Mouse (Mus musculus) liver, embryonic 11.5 days (tissue): ENCODE data around the gene Map1b. TPM values are rescaled to one million over a fixed set of nuclear protein-coding genes. Genes with fewer than 3 reads are reported as not detected.

Experiments
- ATAC-seq: fragments of 200-750 bp; cut with Nextera tagmentation; replicated peaks from 2 replicates; pipeline ENCODE4 v1.8.0; 2017; ENCODE audit warnings: moderate number of reproducible peaks, mild to moderate bottlenecking, moderate TSS enrichment, moderate library complexity; ENCODE audit not compliant: low FRiP score
- DNase-seq: peaks from one replicate; pipeline ENCODE4 v3.0.0-alpha.2; 2017; ENCODE audit warnings: low spot score
- H3K27ac ChIP-seq: fragments of 300-500 bp; sonication (generic); 2 replicates; pipeline ENCODE4 v1.5.1; 2014; ENCODE audit warnings: mild to moderate bottlenecking, low read depth, low read length, control low read depth
- H3K27me3 ChIP-seq: fragments of 300-500 bp; sonication (generic); replicated peaks from 2 replicates; pipeline ENCODE4 v1.6.1; 2014; ENCODE audit warnings: low read length, mixed read lengths; ENCODE audit not compliant: control insufficient read depth, insufficient read depth
- H3K36me3 ChIP-seq: fragments of 300-500 bp; sonication (generic); 2 replicates; pipeline ENCODE4 v1.6.1; 2014; ENCODE audit warnings: mild to moderate bottlenecking, low read length, moderate library complexity, mixed read lengths; ENCODE audit not compliant: control insufficient read depth, insufficient read depth
- H3K4me1 ChIP-seq: fragments of 300-500 bp; sonication (generic); replicated peaks from 2 replicates; pipeline ENCODE4 v1.6.1; 2014; ENCODE audit warnings: low read length, mixed read lengths; ENCODE audit not compliant: control insufficient read depth, insufficient read depth
- H3K4me2 ChIP-seq: fragments of 300-500 bp; sonication (generic); 2 replicates; pipeline ENCODE4 v1.6.1; 2014; ENCODE audit warnings: mild to moderate bottlenecking, control low read depth, moderate library complexity
- H3K4me3 ChIP-seq: fragments of 300-500 bp; sonication (generic); 2 replicates; pipeline ENCODE4 v1.5.1; 2014; ENCODE audit warnings: low read depth, low read length, control low read depth
- H3K9ac ChIP-seq: fragments of 300-500 bp; sonication (generic); 2 replicates; pipeline ENCODE4 v1.6.1; 2014; ENCODE audit warnings: low read depth, low read length, control low read depth
- H3K9me3 ChIP-seq: fragments of 300-500 bp; sonication (generic); 2 replicates; pipeline ENCODE4 v1.6.1; 2016; ENCODE audit warnings: low read length, inconsistent platforms, mixed read lengths; ENCODE audit not compliant: control insufficient read depth
- WGBS: fragments of 180-500 bp; shearing (Covaris S2); extraction: QIAGEN DNeasy Blood & Tissue Kit; methylation state at CpG from one replicate; pipeline ENCODE4 v1.1.7; 2014; 5-methylcytosine and 5-hydroxymethylcytosine counted together
- polyA plus RNA-seq: library from polyadenylated mRNA; unstranded; fragments of >200 nt; fragmentation: Nextera tagmentation; extraction: Ambion mirVana; gene quantifications from 2 replicates; pipeline ENCODE4 v1.2.1, GENCODE M21; 2014

Gene Map1b
- polyA plus RNA-seq, 1 experiment from 2014 or later, result 39.6 TPM

- Histone ChIP-seq H3K27ac (no peak overlapping the region), H3K4me2 (no peak overlapping the region), H3K27me3 (no peaks in the 10 kb centered on the region), H3K9me3 (no peaks in the 10 kb centered on the region), H3K4me3 (no peak overlapping the region), H3K4me1 (no peaks in the 10 kb centered on the region), H3K9ac (no peak overlapping the region), H3K36me3 (no peaks in the 10 kb centered on the region; the same call in 1 of the 2 replicates)
- WGBS, result 31% methylated on average over 10 of the region's 10 CpGs
- ATAC-seq, result no peak
- DNase-seq, result no peak
These were observed 71.9 kb downstream of the Map1b start for GRCm38 (mm10) chr13:99444431-99444871.

- 81% methylated on average over 7 of the region's 7 CpGs for WGBS
- Histone ChIP-seq H3K9ac (no peak overlapping the region), H3K36me3 (no peaks in the 10 kb centered on the region; the same call in 1 of the 2 replicates), H3K4me3 (no peak overlapping the region), H3K27ac (no peak overlapping the region), H3K9me3 (no peaks in the 10 kb centered on the region), H3K27me3 (no peaks in the 10 kb centered on the region), H3K4me2 (no peak overlapping the region), H3K4me1 (no peaks in the 10 kb centered on the region)
- ATAC-seq, result no peak
- no peak for DNase-seq
These were observed 72.7 kb downstream of the Map1b start for GRCm38 (mm10) chr13:99443484-99444175.

- no peaks in the 10 kb centered on the region; the same call in 1 of the 2 replicates for H3K36me3 ChIP-seq
- 80% methylated on average over 12 of the region's 12 CpGs for WGBS
- DNase-seq (no peak), ATAC-seq (no peak)
- no peak overlapping the region for H3K27ac ChIP-seq
- H3K27me3 ChIP-seq, result no peaks in the 10 kb centered on the region
- H3K4me1 ChIP-seq, result no peaks in the 10 kb centered on the region
- no peak overlapping the region for H3K4me3 ChIP-seq
- no peak overlapping the region for H3K9ac ChIP-seq
- H3K9me3 ChIP-seq, result no peaks in the 10 kb centered on the region
- no peak overlapping the region for H3K4me2 ChIP-seq
These were observed 73.7 kb downstream of the Map1b start for GRCm38 (mm10) chr13:99442434-99443249.

DNA sequence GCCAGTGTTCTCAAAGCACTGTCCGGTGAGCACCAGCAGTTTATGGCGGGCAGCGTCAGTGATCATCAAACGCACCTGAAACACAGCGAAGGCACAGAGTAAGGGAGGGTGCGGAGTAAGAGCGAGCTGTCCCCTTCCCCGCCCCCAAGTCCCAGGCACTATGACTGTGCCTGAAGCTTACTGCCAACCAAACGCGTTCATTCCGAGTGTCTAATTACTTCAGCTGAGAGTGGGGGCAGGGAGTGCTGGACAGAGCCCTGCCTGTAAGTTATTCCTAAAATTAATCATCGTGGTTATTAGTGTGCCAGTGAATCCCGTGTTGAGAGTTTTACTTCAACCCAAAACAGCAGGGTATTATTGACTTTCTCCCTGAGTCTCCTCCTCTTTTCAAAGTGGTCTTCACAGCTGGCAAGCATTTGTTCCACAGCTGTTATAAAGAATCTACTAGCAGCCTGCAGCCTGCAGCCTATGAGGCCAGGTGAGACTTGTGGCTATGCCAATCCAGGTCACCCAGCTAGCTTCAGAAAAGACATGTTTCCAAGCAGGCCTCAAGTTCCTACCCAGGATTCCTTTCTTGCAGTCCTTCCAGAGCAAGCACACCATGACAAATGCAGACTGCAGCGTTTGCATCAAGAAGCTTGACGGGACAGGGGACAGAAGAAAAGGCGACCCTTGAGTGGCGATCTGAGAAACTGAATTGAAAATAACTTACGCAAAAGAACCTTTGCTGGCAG lies 74.5 kb downstream of the Map1b start:
- DNase-seq, result no peak
- H3K4me3 ChIP-seq, result no peak overlapping the region
- no peak for ATAC-seq
- no peaks in the 10 kb centered on the region for H3K4me1 ChIP-seq
- WGBS, result 74% methylated on average over 18 of the region's 18 CpGs
- no peak overlapping the region for H3K9ac ChIP-seq
- H3K36me3 ChIP-seq, result no peaks in the 10 kb centered on the region; the same call in 1 of the 2 replicates
- H3K4me2 ChIP-seq, result no peak overlapping the region
- no peak overlapping the region for H3K27ac ChIP-seq
- H3K27me3 ChIP-seq, result no peaks in the 10 kb centered on the region
- H3K9me3 ChIP-seq, result no peaks in the 10 kb centered on the region

GRCm38 (mm10) chr13:99440228-99440627 lies 76.1 kb downstream of the Map1b start:
- H3K27ac ChIP-seq, result no peak overlapping the region
- no peaks in the 10 kb centered on the region for H3K4me1 ChIP-seq
- H3K27me3 ChIP-seq, result no peaks in the 10 kb centered on the region
- no peaks in the 10 kb centered on the region for H3K9me3 ChIP-seq
- ATAC-seq (no peak), DNase-seq (no peak)
- no peak overlapping the region for H3K4me2 ChIP-seq
- 93% methylated on average over 2 of the region's 2 CpGs for WGBS
- H3K9ac ChIP-seq, result no peak overlapping the region
- H3K36me3 ChIP-seq, result no peaks in the 10 kb centered on the region; the same call in 1 of the 2 replicates
- no peak overlapping the region for H3K4me3 ChIP-seq

- no peak for DNase-seq
- 82% methylated on average over 5 of the region's 5 CpGs for WGBS
- Histone ChIP-seq H3K27ac (no peak overlapping the region), H3K27me3 (no peaks in the 10 kb centered on the region), H3K4me2 (no peak overlapping the region), H3K9ac (no peak overlapping the region), H3K4me3 (no peak overlapping the region), H3K4me1 (no peaks in the 10 kb centered on the region), H3K36me3 (no peaks in the 10 kb centered on the region; the same call in 1 of the 2 replicates), H3K9me3 (no peaks in the 10 kb centered on the region)
- no peak for ATAC-seq
These were observed 77.0 kb downstream of the Map1b start for GRCm38 (mm10) chr13:99439357-99439756.

GRCm38 (mm10) chr13:99437051-99437450 lies 79.3 kb downstream of the Map1b start:
- no peaks in the 10 kb centered on the region for H3K4me1 ChIP-seq
- no peak overlapping the region for H3K4me3 ChIP-seq
- H3K9ac ChIP-seq, result no peak overlapping the region
- H3K27ac ChIP-seq, result no peak overlapping the region
- H3K4me2 ChIP-seq, result no peak overlapping the region
- ATAC-seq (no peak), DNase-seq (no peak)
- no peaks in the 10 kb centered on the region; the same call in 1 of the 2 replicates for H3K36me3 ChIP-seq
- no peaks in the 10 kb centered on the region for H3K9me3 ChIP-seq
- H3K27me3 ChIP-seq, result no peaks in the 10 kb centered on the region

GRCm38 (mm10) chr13:99434494-99434893 lies 81.8 kb downstream of the Map1b start:
- H3K27me3 ChIP-seq, result no peaks in the 10 kb centered on the region
- DNase-seq (no peak), ATAC-seq (no peak)
- H3K27ac ChIP-seq, result no peak overlapping the region
- no peaks in the 10 kb centered on the region for H3K9me3 ChIP-seq
- H3K4me3 ChIP-seq, result no peak overlapping the region
- H3K9ac ChIP-seq, result no peak overlapping the region
- WGBS, result 87% methylated on average over 9 of the region's 9 CpGs
- no peak overlapping the region for H3K4me2 ChIP-seq
- H3K36me3 ChIP-seq, result peaks cover 9% of the 10 kb centered on the region
- H3K4me1 ChIP-seq, result no peaks in the 10 kb centered on the region
